Mouse (Mus musculus) ES-E14 (cell line): ENCODE measurements at regions not wholly inside any gene's neighbourhood (a gene's known extent, or its start where the extent isn't known, plus 50 kb on each side); places are given as distances from the start of the nearest gene placed in this dataset.

Experiments
- CHD2 ChIP-seq: IDR thresholded peaks from 2 replicates; pipeline ENCODE4 v1.6.1; 2014; ENCODE audit warnings: mild to moderate bottlenecking, low read depth, low read length, inconsistent platforms
- ZC3H11A ChIP-seq: IDR thresholded peaks from 2 replicates; pipeline ENCODE4 v1.6.1; 2012; ENCODE audit warnings: low read depth, mild to moderate bottlenecking, inconsistent platforms, low read length, borderline replicate concordance

DNA sequence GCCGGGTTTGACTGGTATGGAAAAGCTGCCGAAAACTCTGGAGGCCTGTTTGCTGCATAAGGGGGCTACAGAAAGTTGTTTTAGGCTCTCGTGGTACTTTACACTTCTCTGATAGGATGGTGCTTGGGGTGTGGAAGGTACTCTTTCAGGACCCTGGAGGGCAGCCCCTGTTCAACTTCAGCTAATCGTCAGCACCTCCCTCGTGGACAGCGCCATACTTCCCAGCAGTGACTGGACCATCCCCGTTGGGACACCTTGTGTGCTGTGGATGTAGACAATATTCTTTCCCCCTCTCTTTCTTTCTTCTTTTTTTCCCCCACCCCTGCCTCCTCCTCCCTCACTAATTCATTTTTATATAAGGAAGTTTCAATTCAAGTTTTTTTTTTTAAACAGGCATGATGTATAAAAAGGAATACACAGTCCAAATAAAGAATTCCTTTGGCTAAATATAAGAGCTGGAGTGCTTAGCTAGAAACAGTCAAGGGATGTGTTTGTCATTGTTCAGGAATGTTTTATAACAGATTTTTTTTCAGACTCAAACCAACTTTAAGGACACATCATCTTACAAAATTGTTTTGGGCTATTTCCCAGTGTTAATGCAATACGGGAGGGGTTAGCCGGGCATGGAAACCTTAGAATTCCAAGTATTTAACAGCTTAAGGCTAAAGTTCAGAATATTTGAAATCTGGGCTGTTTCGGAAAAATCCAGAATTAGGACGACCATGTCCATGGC, 66.2 kb upstream of the Ampd3 start:
- TF ChIP-seq CHD2 = no peak
- no peak for TF ChIP-seq ZC3H11A
